Comparison of ENCODE assay signal across 12 mouse cellular contexts in genomic region chr15:77831138-77831579, GRCm38 (mm10). TPM values are rescaled to one million over a fixed set of nuclear protein-coding genes. Genes with fewer than 3 reads are reported as not detected.
DNase-seq lines count a peak whose midpoint lies in the region; ATAC-seq and TF ChIP-seq lines count a peak whose summit lies in the region.
"Had no signal": no experiment of that assay in that cellular context is flagged by ENCODE, and none has a peak within 500 bp of the region (broad histone marks: within the 10 kb centered on the region; RNA-seq: fewer than 3 reads in every experiment).

No protein-coding gene starts in this region.

- H3K4me2 ChIP-seq in limb, embryonic 12.5 days: 0 out of 2 replicates have a peak overlapping the region, but pooled peaks have one; percentile 13
- H3K4me2 ChIP-seq in midbrain, embryonic 16.5 days (ENCODE audit: low read length): no peak overlapping the region
- H3K4me2 ChIP-seq: hindbrain, embryonic 15.5 days; neural tube, embryonic 12.5 days had no signal

- H3K27me3 ChIP-seq in limb, embryonic 12.5 days: no peaks in the 10 kb centered on the region
- H3K27me3 ChIP-seq in limb, embryonic 10.5 days (ENCODE audit: low read depth, poor library complexity, severe bottlenecking): no peaks in the 10 kb centered on the region
- no peaks in the 10 kb centered on the region for H3K27me3 ChIP-seq in midbrain, embryonic 16.5 days (ENCODE audit: control insufficient read depth, insufficient read depth, low read depth, low read length)
- H3K27me3 ChIP-seq: hindbrain, embryonic 15.5 days; neural tube, embryonic 12.5 days had no signal

- peaks cover 18% of the 10 kb centered on the region; the same call in 1 of the 2 replicates for H3K36me3 ChIP-seq in limb, embryonic 12.5 days
- peaks cover 27% of the 10 kb centered on the region for H3K36me3 ChIP-seq in limb, embryonic 10.5 days
- no peaks in the 10 kb centered on the region for H3K36me3 ChIP-seq in midbrain, embryonic 16.5 days (ENCODE audit: control insufficient read depth, insufficient read depth, low read length)
- H3K36me3 ChIP-seq: hindbrain, embryonic 15.5 days; neural tube, embryonic 12.5 days had no signal

- TF ChIP-seq POLR2A in bone marrow macrophage, adult 2 months (IDR thresholded peaks at IDR 0.05; ENCODE audit: borderline replicate concordance, low read depth, low read length): no peak

- no peak for DNase-seq in limb, embryonic 10.5 days (ENCODE audit: low spot score)
- DNase-seq: adrenal gland, postnatal 36 days; cerebellum, adult 9-10 months; heart, adult 18-20 months had no signal

- WGBS in limb, embryonic 12.5 days: 81% methylated on average over 2 of the region's 2 CpGs
- WGBS in limb, embryonic 10.5 days: 89% methylated on average over 2 of the region's 2 CpGs
- WGBS in midbrain, embryonic 16.5 days: 97% methylated on average over 2 of the region's 2 CpGs

- H3K4me3 ChIP-seq in limb, embryonic 12.5 days (replicated peaks): no peak overlapping the region
- no peak overlapping the region for H3K4me3 ChIP-seq in limb, embryonic 10.5 days
- no peak overlapping the region for H3K4me3 ChIP-seq in bone marrow macrophage, adult 2 months (ENCODE audit: insufficient read depth, low read length)
- no peak overlapping the region for H3K4me3 ChIP-seq in midbrain, embryonic 16.5 days (ENCODE audit: low read depth, low read length)
- H3K4me3 ChIP-seq: hindbrain, embryonic 15.5 days; neural tube, embryonic 12.5 days had no signal

- no peak for ATAC-seq in limb, embryonic 12.5 days (ENCODE audit: insufficient number of reproducible peaks, insufficient read depth, low FRiP score, low TSS enrichment, low read depth)
- ATAC-seq in hematopoietic stem cell, adult 5-6 weeks (replicated peaks in 1 of 2; ENCODE audit: insufficient read depth in 1 of 2, low FRiP score in 2 of 2, low TSS enrichment in 1 of 2, low read depth in 1 of 2, poor library complexity in 2 of 2, severe bottlenecking in 2 of 2): peak; percentile 5 to 22; a peak in 1 of 4 replicates
- peak; percentile 34 for ATAC-seq in monocyte, adult 5-6 weeks (replicated peaks; ENCODE audit: insufficient number of reproducible peaks, low FRiP score, low TSS enrichment, poor library complexity, severe bottlenecking)
- no peak for ATAC-seq in megakaryocyte-erythroid progenitor cell, adult 5-6 weeks (replicated peaks; ENCODE audit: low FRiP score, low TSS enrichment, poor library complexity, severe bottlenecking)
- ATAC-seq in midbrain, embryonic 16.5 days: no peak

- H3K4me1 ChIP-seq in limb, embryonic 12.5 days (replicated peaks): peaks cover 62% of the 10 kb centered on the region
- peaks cover 48% of the 10 kb centered on the region for H3K4me1 ChIP-seq in limb, embryonic 10.5 days
- H3K4me1 ChIP-seq in bone marrow macrophage, adult 2 months (ENCODE audit: control insufficient read depth, insufficient read depth, low read length): peaks cover 70% of the 10 kb centered on the region
- peaks cover 7% of the 10 kb centered on the region; the same call in 1 of the 2 replicates for H3K4me1 ChIP-seq in midbrain, embryonic 16.5 days (ENCODE audit: control insufficient read depth, insufficient read depth, low read length)

- no peak overlapping the region for H3K27ac ChIP-seq in limb, embryonic 12.5 days
- H3K27ac ChIP-seq in limb, embryonic 10.5 days: no peak overlapping the region
- peak overlapping the region; percentile 42 for H3K27ac ChIP-seq in bone marrow macrophage, adult 2 months (ENCODE audit: insufficient read depth, low read depth, low read length)
- H3K27ac ChIP-seq in midbrain, embryonic 16.5 days (ENCODE audit: low read length): no peak overlapping the region
- H3K27ac ChIP-seq: hindbrain, embryonic 15.5 days; neural tube, embryonic 12.5 days had no signal

- no peak overlapping the region for H3K9ac ChIP-seq in limb, embryonic 12.5 days (replicated peaks)
- H3K9ac ChIP-seq in midbrain, embryonic 16.5 days (ENCODE audit: low read depth, low read length): no peak overlapping the region
- H3K9ac ChIP-seq: hindbrain, embryonic 15.5 days; neural tube, embryonic 12.5 days had no signal

- no peak for TF ChIP-seq CTCF in bone marrow macrophage, adult 2 months (IDR thresholded peaks at IDR 0.05; ENCODE audit: low read depth, low read length)

- H3K9me3 ChIP-seq in limb, embryonic 12.5 days: no peaks in the 10 kb centered on the region
- H3K9me3 ChIP-seq in limb, embryonic 10.5 days (replicated peaks): no peaks in the 10 kb centered on the region
- no peaks in the 10 kb centered on the region for H3K9me3 ChIP-seq in midbrain, embryonic 16.5 days (replicated peaks; ENCODE audit: control insufficient read depth, low read length, poor library complexity, severe bottlenecking)
- H3K9me3 ChIP-seq: hindbrain, embryonic 15.5 days; neural tube, embryonic 12.5 days had no signal

RNA-seq across cellular contexts. Expression of gene Myh9, which starts 10.8 kb away (rescaled TPM):
- 40.0 and 43.1 TPM in 2 replicates for polyA plus RNA-seq in limb, embryonic 12.5 days (2016; fragmentation: Nextera tagmentation; extraction: Ambion mirVana)
- polyA plus RNA-seq in limb, embryonic 10.5 days (2016; fragmentation: Nextera tagmentation; extraction: Ambion mirVana): 30.6 and 39.2 TPM in 2 replicates
- 170 and 194 TPM in 2 replicates for polyA plus RNA-seq in bone marrow macrophage, adult 2 months (2012; ENCODE audit: insufficient read depth, insufficient read length, missing spikeins)
- 302 and 384 TPM in 2 replicates for total RNA-seq in hematopoietic stem cell, adult 5-6 weeks (2017)
- total RNA-seq in monocyte, adult 5-6 weeks (2017): 908 to 1,221 TPM (median 925 TPM) in 3 replicates
- 98.3 and 144 TPM in 2 replicates for total RNA-seq in megakaryocyte-erythroid progenitor cell, adult 5-6 weeks (2014; fragmentation: Nextera tagmentation)
- total RNA-seq in megakaryocyte-erythroid progenitor cell, adult 5-6 weeks (2017): 195 and 198 TPM in 2 replicates
- polyA plus RNA-seq in midbrain, embryonic 16.5 days (2015; fragmentation: Nextera tagmentation; extraction: Ambion mirVana): 9.5 and 11.2 TPM in 2 replicates

Comparison
In these comparisons a context has a peak if more than half of its experiments do, and no peak if none do; other contexts are left out.
1. ATAC-seq: peak in hematopoietic stem cell, adult 5-6 weeks (2 of 2) and monocyte, adult 5-6 weeks (single experiment); none in limb, embryonic 12.5 days (single experiment), megakaryocyte-erythroid progenitor cell, adult 5-6 weeks (single experiment) and midbrain, embryonic 16.5 days (single experiment).